ENCODE assay signal across 12 mouse cellular contexts in the genomic region with DNA sequence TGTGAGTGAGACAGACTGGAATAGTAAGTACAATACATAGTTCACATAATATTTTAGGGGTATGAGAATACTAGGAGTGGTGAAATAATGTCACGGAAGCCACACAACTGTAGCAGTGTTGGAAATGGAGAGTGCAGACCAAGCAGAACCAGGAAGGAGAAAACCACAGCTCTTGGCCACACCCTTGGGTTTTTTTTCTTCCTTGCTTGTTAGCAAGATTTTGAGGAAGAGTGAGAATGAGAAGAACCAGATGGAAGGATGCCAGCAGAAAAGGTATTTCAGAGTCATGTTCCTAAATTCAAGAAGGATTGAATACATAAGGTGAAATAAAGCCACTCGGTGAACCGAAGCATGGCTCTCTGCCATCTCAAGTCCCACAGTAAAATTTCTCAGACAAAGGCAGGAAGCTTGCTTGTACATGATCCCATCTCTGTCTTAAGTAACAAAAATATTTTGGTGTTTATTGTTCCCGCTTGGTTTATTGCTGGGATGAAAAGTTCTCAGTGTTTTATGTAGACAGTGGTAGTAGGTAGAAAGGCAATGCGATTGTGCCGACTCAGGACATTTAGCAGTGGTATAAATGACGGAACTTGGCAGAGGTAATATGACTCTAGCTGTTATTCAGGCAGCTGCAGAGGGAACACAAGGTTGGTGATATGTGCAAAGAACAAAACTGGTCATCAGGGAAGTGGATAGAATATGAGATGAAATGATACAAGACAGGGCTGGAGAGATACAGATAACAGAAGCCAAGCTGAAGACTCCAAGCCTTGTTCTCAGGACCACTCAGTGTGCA.
A peak's percentile ranks its signal among the peaks of the same experiment; 100 is the strongest.
DNase-seq lines count a peak whose midpoint lies in the region; ATAC-seq and TF ChIP-seq lines count a peak whose summit lies in the region.
"Had no signal": no experiment of that assay in that cellular context is flagged by ENCODE, and none has a peak within 500 bp of the region (broad histone marks: within the 10 kb centered on the region; RNA-seq: fewer than 3 reads in every experiment).

No protein-coding gene starts in this region.

- peak; percentile 52 for ATAC-seq in lung, postnatal 0 days
- ATAC-seq in neutrophil, adult 5-6 weeks (ENCODE audit: extremely low read depth, insufficient number of reproducible peaks, low FRiP score, poor library complexity, severe bottlenecking) = 0 out of 2 replicates have a peak, but pooled peaks have one; percentile 16
- no peak for ATAC-seq in midbrain, embryonic 16.5 days
- ATAC-seq in midbrain, embryonic 13.5 days = no peak
- ATAC-seq: forebrain, postnatal 0 days had no signal

- no peak overlapping the region for H3K4me3 ChIP-seq in gastrocnemius, adult 2 months
- no peak overlapping the region for H3K4me3 ChIP-seq in liver, adult 2 months (ENCODE audit: insufficient read depth, low read depth, low read length)
- no peak overlapping the region for H3K4me3 ChIP-seq in lung, postnatal 0 days (ENCODE audit: low read depth, low read length)
- no peak overlapping the region for H3K4me3 ChIP-seq in midbrain, embryonic 16.5 days (ENCODE audit: low read depth, low read length)
- H3K4me3 ChIP-seq in midbrain, embryonic 13.5 days (replicated peaks) = no peak overlapping the region

- no peak overlapping the region for H3K9ac ChIP-seq in liver, adult 2 months (ENCODE audit: low read depth, low read length)
- no peak overlapping the region for H3K9ac ChIP-seq in lung, postnatal 0 days (replicated peaks; ENCODE audit: low read depth)
- no peak overlapping the region for H3K9ac ChIP-seq in midbrain, embryonic 16.5 days (ENCODE audit: low read depth, low read length)
- H3K9ac ChIP-seq in midbrain, embryonic 13.5 days (replicated peaks) = no peak overlapping the region
- H3K9ac ChIP-seq: forebrain, postnatal 0 days had no signal

- intact Hi-C loops in gastrocnemius, adult 2 months (cut with DNase I) = no loop called here
- intact Hi-C loops in gastrocnemius, postnatal 36 days (cut with DNase I) = no loop called here

- no peak overlapping the region for H3K4me2 ChIP-seq in lung, postnatal 0 days (replicated peaks; ENCODE audit: low read depth, low read length)
- H3K4me2 ChIP-seq in midbrain, embryonic 16.5 days (ENCODE audit: low read length) = no peak overlapping the region
- H3K4me2 ChIP-seq in midbrain, embryonic 13.5 days (replicated peaks) = no peak overlapping the region

- H3K27ac ChIP-seq in gastrocnemius, adult 2 months = 0 out of 2 replicates have a peak overlapping the region, but pooled peaks have one; percentile 9
- H3K27ac ChIP-seq in liver, adult 2 months (replicated peaks; ENCODE audit: insufficient read depth, low read depth, low read length) = no peak overlapping the region
- no peak overlapping the region for H3K27ac ChIP-seq in lung, postnatal 0 days (ENCODE audit: low read length)
- H3K27ac ChIP-seq in midbrain, embryonic 16.5 days (ENCODE audit: low read length) = no peak overlapping the region
- no peak overlapping the region for H3K27ac ChIP-seq in midbrain, embryonic 13.5 days

- TF ChIP-seq CTCF in gastrocnemius, adult 2 months (IDR thresholded peaks at IDR 0.05) = no peak
- TF ChIP-seq CTCF in liver, adult 2 months (IDR thresholded peaks at IDR 0.05; ENCODE audit: low read depth, low read length) = no peak
- TF ChIP-seq CTCF in lung, postnatal 0 days (IDR thresholded peaks at IDR 0.05) = no peak

- H3K79me2 ChIP-seq in liver, adult 2 months (ENCODE audit: control insufficient read depth, insufficient read depth, low read length) = no peaks in the 10 kb centered on the region

- no peak for DNase-seq in gastrocnemius, adult 2 months
- no peak for DNase-seq in gastrocnemius, postnatal 36 days
- peak; percentile 51 for DNase-seq in liver, adult 2 months (ENCODE audit: extremely low read depth, low read depth, low spot score)
- no peak for DNase-seq in liver
- peak; percentile 53 for DNase-seq in lung, postnatal 0 days (ENCODE audit: low spot score)
- DNase-seq: cerebellum, postnatal 36 days; forebrain, postnatal 0 days; left cerebral cortex, postnatal 4 days; thymus, postnatal 4 days had no signal

- no peaks in the 10 kb centered on the region; the same call in 1 of the 2 replicates for H3K4me1 ChIP-seq in liver, adult 2 months (ENCODE audit: control insufficient read depth, insufficient read depth, low read length)
- no peaks in the 10 kb centered on the region for H3K4me1 ChIP-seq in lung, postnatal 0 days (ENCODE audit: insufficient read depth, low read depth, low read length)
- H3K4me1 ChIP-seq in midbrain, embryonic 16.5 days (ENCODE audit: control insufficient read depth, insufficient read depth, low read length) = no peaks in the 10 kb centered on the region
- no peaks in the 10 kb centered on the region for H3K4me1 ChIP-seq in midbrain, embryonic 13.5 days (replicated peaks)

- TF ChIP-seq EP300 in lung, postnatal 0 days (IDR thresholded peaks at IDR 0.05) = peak; percentile 57

- H3K27me3 ChIP-seq in liver, adult 2 months (ENCODE audit: control insufficient read depth, insufficient read depth, low read length) = no peaks in the 10 kb centered on the region
- H3K27me3 ChIP-seq in lung, postnatal 0 days (replicated peaks; ENCODE audit: insufficient read depth, low read length) = no peaks in the 10 kb centered on the region
- no peaks in the 10 kb centered on the region for H3K27me3 ChIP-seq in midbrain, embryonic 16.5 days (ENCODE audit: control insufficient read depth, insufficient read depth, low read depth, low read length)
- no peaks in the 10 kb centered on the region for H3K27me3 ChIP-seq in midbrain, embryonic 13.5 days

- TF ChIP-seq POLR2A in liver, adult 2 months (IDR thresholded peaks at IDR 0.05; ENCODE audit: extremely low read depth, insufficient read depth, low read length) = no peak

- H3K9me3 ChIP-seq in lung, postnatal 0 days (ENCODE audit: low read length) = no peaks in the 10 kb centered on the region
- H3K9me3 ChIP-seq in midbrain, embryonic 16.5 days (replicated peaks; ENCODE audit: control insufficient read depth, low read length, poor library complexity, severe bottlenecking) = no peaks in the 10 kb centered on the region
- no peaks in the 10 kb centered on the region for H3K9me3 ChIP-seq in midbrain, embryonic 13.5 days

- no peaks in the 10 kb centered on the region for H3K36me3 ChIP-seq in liver, adult 2 months (ENCODE audit: control insufficient read depth, insufficient read depth, low read length)
- no peaks in the 10 kb centered on the region for H3K36me3 ChIP-seq in lung, postnatal 0 days (ENCODE audit: insufficient read depth, low read length)
- no peaks in the 10 kb centered on the region for H3K36me3 ChIP-seq in midbrain, embryonic 16.5 days (ENCODE audit: control insufficient read depth, insufficient read depth, low read length)
- H3K36me3 ChIP-seq in midbrain, embryonic 13.5 days = no peaks in the 10 kb centered on the region

- WGBS in liver, adult 2 months = 82% methylated on average over 7 of the region's 7 CpGs
- 59% methylated on average over 7 of the region's 7 CpGs for WGBS in lung, postnatal 0 days
- 88% methylated on average over 7 of the region's 7 CpGs for WGBS in midbrain, embryonic 16.5 days
- 93% methylated on average over 7 of the region's 7 CpGs for WGBS in midbrain, embryonic 13.5 days

Comparison
In these comparisons a context has a peak if more than half of its experiments do, and no peak if none do; other contexts are left out.
1. DNase-seq: peak in liver, adult 2 months (single experiment) and lung, postnatal 0 days (single experiment); none in gastrocnemius, adult 2 months (single experiment), gastrocnemius, postnatal 36 days (0 of 2) and liver (single experiment).
2. ATAC-seq: peak in lung, postnatal 0 days (single experiment) and neutrophil, adult 5-6 weeks (single experiment); none in midbrain, embryonic 16.5 days (single experiment) and midbrain, embryonic 13.5 days (single experiment).